Mouse (Mus musculus): ENCODE results near the gene B230219D22Rik. TPM values are rescaled to one million over a fixed set of nuclear protein-coding genes. Genes with fewer than 3 reads are reported as not detected.

Gene B230219D22Rik
- polyA plus RNA-seq (2015; fragmentation: Nextera tagmentation; extraction: Ambion mirVana), result 59.3 and 64.9 TPM in 2 replicates

GRCm38 (mm10) chr13:55692535-55693242, at the start of gene B230219D22Rik:
TSS of gene B230219D22Rik (plus strand) at chr13:55693124.
- under 1% methylated on average over 51 of the region's 51 CpGs for WGBS
- H3K27me3 ChIP-seq, result no peaks in the 10 kb centered on the region
- peak within 1 kb of the TSS; percentile 100 for H3K4me3 ChIP-seq
- ATAC-seq (ENCODE audit: borderline replicate concordance, extremely low read depth, low FRiP score, low TSS enrichment), result peak; percentile 97
- H3K9ac ChIP-seq, result peak within 1 kb of the TSS; percentile 100
- H3K36me3 ChIP-seq, result no peaks in the 10 kb centered on the region
- peaks cover 23% of the 10 kb centered on the region for H3K4me1 ChIP-seq
- peak within 1 kb of the TSS; percentile 83 for H3K4me2 ChIP-seq
- no peaks in the 10 kb centered on the region for H3K9me3 ChIP-seq
- H3K27ac ChIP-seq, result peak within 1 kb of the TSS; percentile 99

DNA sequence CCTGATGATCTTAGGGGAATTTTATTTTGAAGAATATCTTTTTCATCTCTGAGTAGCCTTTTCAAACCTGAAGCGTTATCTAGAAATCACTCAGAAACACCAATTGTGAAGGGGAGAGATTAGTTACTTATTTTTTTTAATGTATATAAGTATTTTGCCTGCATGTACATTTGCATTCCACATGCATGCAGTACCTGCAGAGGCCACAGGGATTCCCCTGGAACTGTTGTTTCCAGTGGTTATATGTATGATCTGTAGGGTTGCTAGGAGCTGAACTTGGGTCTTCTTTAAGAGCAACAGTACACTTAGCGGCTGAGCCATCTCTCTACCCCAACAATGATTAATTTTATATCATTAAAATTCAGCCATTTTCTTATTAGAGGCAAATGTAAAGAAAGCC, 48.4 kb upstream of the B230219D22Rik start:
- no peak overlapping the region for H3K9ac ChIP-seq
- no peak for ATAC-seq (ENCODE audit: borderline replicate concordance, extremely low read depth, low FRiP score, low TSS enrichment)
- H3K9me3 ChIP-seq, result no peaks in the 10 kb centered on the region
- no peaks in the 10 kb centered on the region for H3K27me3 ChIP-seq
- H3K36me3 ChIP-seq, result peaks cover 62% of the 10 kb centered on the region
- H3K4me1 ChIP-seq, result no peaks in the 10 kb centered on the region
- WGBS, result 85% methylated on average over 2 of the region's 2 CpGs
- H3K4me3 ChIP-seq, result no peak overlapping the region
- no peak overlapping the region for H3K27ac ChIP-seq
- no peak overlapping the region for H3K4me2 ChIP-seq

DNA sequence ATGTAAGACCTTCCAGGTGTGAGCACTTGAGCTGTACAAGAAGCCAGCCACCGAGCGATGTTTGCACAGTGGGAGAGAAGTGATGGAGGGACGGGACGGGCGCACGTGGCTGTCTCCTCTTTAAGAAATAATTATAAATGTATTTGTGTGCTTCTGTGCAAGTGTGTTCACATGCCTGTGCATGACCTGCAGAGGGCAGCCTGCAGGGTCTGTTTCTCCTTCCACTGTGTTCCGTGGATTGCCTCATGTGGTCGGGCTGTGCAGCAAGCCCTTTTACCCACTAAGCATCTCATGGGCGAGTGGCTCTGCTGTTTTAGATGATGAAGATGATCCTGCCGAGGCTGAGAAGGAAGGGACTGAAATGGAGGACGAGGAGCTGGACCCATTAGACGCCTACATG, 42.8 kb upstream of the B230219D22Rik start:
- Histone ChIP-seq H3K4me3 (no peak overlapping the region), H3K27me3 (no peaks in the 10 kb centered on the region), H3K4me2 (no peak overlapping the region), H3K4me1 (no peaks in the 10 kb centered on the region), H3K36me3 (peaks cover 96% of the 10 kb centered on the region), H3K9ac (no peak overlapping the region), H3K9me3 (no peaks in the 10 kb centered on the region), H3K27ac (no peak overlapping the region)
- 77% methylated on average over 12 of the region's 12 CpGs for WGBS
- no peak for ATAC-seq (ENCODE audit: borderline replicate concordance, extremely low read depth, low FRiP score, low TSS enrichment)

- Histone ChIP-seq H3K4me2 (no peak overlapping the region), H3K9ac (no peak overlapping the region), H3K4me3 (no peak overlapping the region), H3K9me3 (no peaks in the 10 kb centered on the region), H3K4me1 (no peaks in the 10 kb centered on the region), H3K27me3 (no peaks in the 10 kb centered on the region), H3K36me3 (peaks cover 96% of the 10 kb centered on the region), H3K27ac (no peak overlapping the region)
- no peak for ATAC-seq (ENCODE audit: borderline replicate concordance, extremely low read depth, low FRiP score, low TSS enrichment)
- 88% methylated on average over 6 of the region's 6 CpGs for WGBS
These were observed 41.9 kb upstream of the B230219D22Rik start for GRCm38 (mm10) chr13:55650980-55651379.

GRCm38 (mm10) chr13:55668550-55668949, 24.4 kb upstream of the B230219D22Rik start:
- no peak for ATAC-seq (ENCODE audit: borderline replicate concordance, extremely low read depth, low FRiP score, low TSS enrichment)
- no peaks in the 10 kb centered on the region for H3K27me3 ChIP-seq
- H3K9me3 ChIP-seq, result 0 out of 2 replicates have a peak, but pooled peaks cover 2% of the 10 kb centered on the region
- peaks cover 90% of the 10 kb centered on the region for H3K36me3 ChIP-seq
- H3K4me1 ChIP-seq, result no peaks in the 10 kb centered on the region
- no peak overlapping the region for H3K4me3 ChIP-seq
- no peak overlapping the region for H3K4me2 ChIP-seq
- 72% methylated on average over 6 of the region's 6 CpGs for WGBS
- H3K9ac ChIP-seq, result no peak overlapping the region
- H3K27ac ChIP-seq, result no peak overlapping the region

DNA sequence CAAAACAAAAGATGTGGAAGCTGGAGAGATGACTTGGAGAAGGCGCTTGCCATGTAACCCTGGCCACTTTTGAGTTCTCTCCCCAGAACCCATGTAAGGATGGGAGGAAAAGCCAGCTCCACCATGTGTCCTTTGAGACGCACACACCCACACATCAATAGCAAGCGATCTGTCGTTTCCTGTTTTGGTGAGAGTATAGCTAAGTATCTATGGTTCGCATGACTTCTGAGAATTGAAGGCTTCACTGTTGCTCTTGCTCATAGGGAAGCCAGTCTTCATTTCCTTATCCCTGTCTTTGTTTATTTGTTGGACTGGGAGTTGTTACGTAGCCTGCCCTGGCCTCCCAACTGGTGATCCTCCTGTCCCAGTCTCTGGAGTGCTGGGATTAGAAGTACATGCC, 20.2 kb upstream of the B230219D22Rik start:
- Histone ChIP-seq H3K4me1 (no peaks in the 10 kb centered on the region), H3K4me2 (no peak overlapping the region), H3K9me3 (0 out of 2 replicates have a peak, but pooled peaks cover 2% of the 10 kb centered on the region), H3K27me3 (no peaks in the 10 kb centered on the region), H3K9ac (no peak overlapping the region), H3K4me3 (no peak overlapping the region), H3K27ac (no peak overlapping the region), H3K36me3 (peaks cover 90% of the 10 kb centered on the region)
- WGBS, result 89% methylated on average over 6 of the region's 6 CpGs
- no peak for ATAC-seq (ENCODE audit: borderline replicate concordance, extremely low read depth, low FRiP score, low TSS enrichment)

DNA sequence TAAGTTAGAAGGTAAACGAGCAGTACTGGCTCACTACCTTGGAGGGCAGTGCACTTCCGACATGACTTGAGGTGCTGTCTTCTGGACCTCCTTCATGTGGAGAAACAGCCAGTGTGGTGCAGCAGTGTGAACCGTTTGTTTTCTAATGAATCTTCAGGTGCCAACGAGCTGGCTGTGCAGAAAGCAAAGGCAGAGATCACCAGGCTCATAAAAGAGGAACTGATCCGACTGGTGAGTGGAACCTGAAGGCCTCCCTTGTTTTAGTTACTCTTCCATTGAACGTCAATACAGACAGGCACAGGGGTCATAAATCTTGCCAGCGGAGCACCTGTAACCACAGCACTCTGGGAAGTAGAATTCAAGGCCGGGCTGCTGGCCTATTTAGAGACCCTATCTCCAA, 15.6 kb upstream of the B230219D22Rik start:
- Histone ChIP-seq H3K4me3 (no peak overlapping the region), H3K9me3 (no peaks in the 10 kb centered on the region), H3K4me1 (peaks cover 2% of the 10 kb centered on the region; the same call in 1 of the 2 replicates), H3K27ac (no peak overlapping the region), H3K27me3 (no peaks in the 10 kb centered on the region), H3K9ac (no peak overlapping the region), H3K4me2 (no peak overlapping the region), H3K36me3 (peaks cover 77% of the 10 kb centered on the region)
- no peak for ATAC-seq (ENCODE audit: borderline replicate concordance, extremely low read depth, low FRiP score, low TSS enrichment)
- WGBS, result 87% methylated on average over 8 of the region's 8 CpGs

DNA sequence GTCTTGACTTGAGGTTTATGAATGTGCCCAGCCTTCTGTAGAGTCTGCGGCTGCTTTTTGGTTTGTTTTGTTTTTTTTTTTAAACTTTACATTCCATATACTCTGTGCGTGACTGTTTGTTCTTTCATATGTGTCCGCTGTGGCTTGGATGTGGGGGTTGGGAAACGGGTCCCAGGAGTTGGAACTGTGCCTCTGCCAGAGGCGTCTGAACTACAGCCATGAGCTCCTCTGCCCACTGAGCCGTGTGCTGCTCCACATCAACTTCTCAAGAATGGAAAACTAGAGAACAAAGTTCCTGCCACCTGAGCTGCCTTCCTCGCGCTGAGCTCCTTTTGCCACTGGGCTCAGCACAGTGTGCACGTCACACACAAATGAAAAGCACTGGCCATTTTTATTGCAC, 10.7 kb upstream of the B230219D22Rik start:
- no peaks in the 10 kb centered on the region for H3K9me3 ChIP-seq
- WGBS, result 72% methylated on average over 9 of the region's 9 CpGs
- peak overlapping the region; percentile 66 for H3K27ac ChIP-seq
- peak; percentile 84 for ATAC-seq (ENCODE audit: borderline replicate concordance, extremely low read depth, low FRiP score, low TSS enrichment)
- no peaks in the 10 kb centered on the region for H3K27me3 ChIP-seq
- no peak overlapping the region for H3K4me3 ChIP-seq
- no peak overlapping the region for H3K4me2 ChIP-seq
- H3K4me1 ChIP-seq, result peaks cover 6% of the 10 kb centered on the region; the same call in 1 of the 2 replicates
- no peak overlapping the region for H3K9ac ChIP-seq
- peaks cover 35% of the 10 kb centered on the region for H3K36me3 ChIP-seq

DNA sequence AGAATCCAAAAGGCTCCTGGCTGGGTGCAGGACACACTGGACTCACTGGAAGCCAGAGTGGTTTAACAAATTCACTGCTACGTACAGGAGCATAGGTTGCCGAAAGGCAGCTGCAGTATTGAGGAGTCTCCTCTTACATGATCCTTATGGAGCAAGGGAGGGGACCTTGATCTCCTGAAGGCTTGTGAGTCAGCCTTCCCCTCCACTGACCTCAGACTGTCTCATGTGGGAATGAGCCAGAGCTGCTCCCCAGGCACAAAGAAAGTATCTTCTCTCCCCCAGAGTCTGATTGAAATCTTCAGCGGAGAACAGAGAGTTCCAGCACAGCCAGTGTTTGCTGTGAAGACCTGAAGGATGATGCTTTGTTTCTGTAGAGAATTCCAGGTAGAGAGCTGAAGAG, 9.3 kb upstream of the B230219D22Rik start:
- H3K9me3 ChIP-seq, result no peaks in the 10 kb centered on the region
- no peak overlapping the region for H3K27ac ChIP-seq
- H3K36me3 ChIP-seq, result peaks cover 21% of the 10 kb centered on the region
- no peak for ATAC-seq (ENCODE audit: borderline replicate concordance, extremely low read depth, low FRiP score, low TSS enrichment)
- H3K4me1 ChIP-seq, result peaks cover 6% of the 10 kb centered on the region; the same call in 1 of the 2 replicates
- no peaks in the 10 kb centered on the region for H3K27me3 ChIP-seq
- WGBS, result 90% methylated on average over 3 of the region's 3 CpGs
- H3K9ac ChIP-seq, result no peak overlapping the region
- no peak overlapping the region for H3K4me2 ChIP-seq
- H3K4me3 ChIP-seq, result no peak overlapping the region

DNA sequence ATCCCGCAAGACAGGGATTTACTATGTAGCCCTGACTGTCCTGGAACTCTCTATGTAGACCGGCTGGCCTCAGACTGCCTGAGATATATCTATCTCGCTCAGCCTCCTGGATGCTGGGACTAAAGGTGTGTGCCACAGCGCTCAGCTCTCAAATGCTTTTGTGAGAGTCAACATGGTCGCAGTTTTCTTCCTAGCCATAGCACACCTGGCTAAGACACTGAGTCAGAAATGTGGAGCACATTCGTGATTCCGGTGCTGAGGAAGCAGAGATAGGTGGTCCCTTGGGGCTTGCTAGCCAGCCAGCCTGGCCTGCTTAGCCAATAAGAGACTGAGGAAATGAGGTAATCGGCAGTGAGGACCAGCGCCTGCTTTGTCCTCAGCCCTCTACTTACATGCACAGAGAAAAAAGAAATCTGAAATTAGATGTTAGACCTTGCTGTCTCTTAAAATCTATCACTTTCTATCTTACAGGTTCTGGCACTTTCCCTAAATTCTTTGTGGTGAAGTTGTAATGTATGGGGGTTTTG, 6.8 kb upstream of the B230219D22Rik start:
- no peak for ATAC-seq (ENCODE audit: borderline replicate concordance, extremely low read depth, low FRiP score, low TSS enrichment)
- Histone ChIP-seq H3K9me3 (no peaks in the 10 kb centered on the region), H3K9ac (no peak overlapping the region), H3K4me1 (peaks cover 6% of the 10 kb centered on the region; the same call in 1 of the 2 replicates), H3K27me3 (no peaks in the 10 kb centered on the region), H3K4me2 (no peak overlapping the region), H3K36me3 (no peaks in the 10 kb centered on the region), H3K27ac (no peak overlapping the region), H3K4me3 (no peak overlapping the region)
- WGBS, result 69% methylated on average over 9 of the region's 9 CpGs

- no peak overlapping the region for H3K4me2 ChIP-seq
- 34% methylated on average over 4 of the region's 4 CpGs for WGBS
- no peak for ATAC-seq (ENCODE audit: borderline replicate concordance, extremely low read depth, low FRiP score, low TSS enrichment)
These were observed 4.9 kb upstream of the B230219D22Rik start for GRCm38 (mm10) chr13:55687927-55688602.

GRCm38 (mm10) chr13:55693243-55693721, 358 bp downstream of the B230219D22Rik start:
- Histone ChIP-seq H3K4me2 (peak overlapping the region; percentile 83), H3K27ac (peak overlapping the region; percentile 99), H3K9ac (peak overlapping the region; percentile 100), H3K36me3 (peaks cover under 1% of the 10 kb centered on the region; the same call in 1 of the 2 replicates), H3K9me3 (no peaks in the 10 kb centered on the region), H3K4me3 (peak overlapping the region; percentile 100), H3K4me1 (peaks cover 23% of the 10 kb centered on the region), H3K27me3 (no peaks in the 10 kb centered on the region)
- ATAC-seq (ENCODE audit: borderline replicate concordance, extremely low read depth, low FRiP score, low TSS enrichment), result peak; percentile 69
- WGBS, result under 1% methylated on average over 65 of the region's 70 CpGs

More at GRCm38 (mm10) chr13:55687927-55688602, 4.9 kb upstream of the B230219D22Rik start:
- Histone ChIP-seq H3K4me1 (peaks cover 8% of the 10 kb centered on the region; the same call in 1 of the 2 replicates), H3K9me3 (no peaks in the 10 kb centered on the region), H3K27me3 (no peaks in the 10 kb centered on the region), H3K4me3 (no peak overlapping the region), H3K27ac (no peak overlapping the region), H3K9ac (no peak overlapping the region), H3K36me3 (no peaks in the 10 kb centered on the region)
